Mouse (Mus musculus): ENCODE measurements around the gene Lcn10. TPM values are rescaled to one million over a fixed set of nuclear protein-coding genes. Genes with fewer than 3 reads are reported as not detected.

Gene Lcn10
- not detected for polyA plus RNA-seq (2014; fragmentation: Illumina TruSeq; extraction: RNeasy Lipid Tissue Mini Kit (QIAGEN cat#74804))

DNA sequence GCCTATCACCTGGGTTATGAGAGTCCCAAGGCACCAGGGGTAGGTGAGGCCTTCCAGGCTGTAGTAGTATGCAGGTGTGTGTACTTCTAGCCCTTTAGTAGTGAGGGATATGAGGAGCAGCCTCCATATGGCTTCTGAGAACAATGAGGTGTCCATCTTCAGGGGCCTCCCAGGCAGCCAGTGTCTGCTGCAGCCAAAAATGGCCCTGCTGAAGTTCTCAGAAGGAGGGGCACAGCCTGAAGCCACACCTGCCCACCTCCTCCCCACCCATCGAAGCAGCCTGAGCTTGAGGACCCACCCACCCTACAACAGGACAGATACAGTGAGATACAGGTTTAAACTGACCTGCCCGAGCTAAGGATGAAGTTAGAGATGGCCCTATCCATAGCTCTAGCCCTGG, at the start of gene Lcn10:
TSS of gene Lcn10 (plus strand) at position 301 of the 400 bp plus-strand sequence.

DNA sequence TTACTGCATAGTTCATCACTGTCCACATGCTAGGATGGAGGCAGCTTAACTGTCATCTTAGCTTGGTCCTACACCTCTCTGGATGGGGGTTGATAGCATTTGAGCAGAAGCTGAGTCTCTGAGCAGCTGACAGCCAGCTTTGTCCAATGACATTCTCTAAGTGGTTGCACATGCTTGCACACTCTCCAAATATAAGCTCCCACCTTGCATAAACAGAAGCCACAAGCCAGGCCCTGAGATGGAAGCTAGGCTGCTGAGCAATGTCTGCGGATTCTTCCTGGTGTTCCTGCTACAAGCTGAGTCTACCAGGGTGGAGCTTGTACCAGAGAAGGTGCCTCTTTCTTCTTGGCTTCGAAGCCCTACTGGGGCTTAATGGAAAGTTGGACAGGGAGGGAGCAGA, 29.6 kb upstream of the Lcn10 start, which contains the start of gene Lcn8:
TSS of gene Lcn8 (plus strand) at position 219 of the 400 bp plus-strand sequence.

DNA sequence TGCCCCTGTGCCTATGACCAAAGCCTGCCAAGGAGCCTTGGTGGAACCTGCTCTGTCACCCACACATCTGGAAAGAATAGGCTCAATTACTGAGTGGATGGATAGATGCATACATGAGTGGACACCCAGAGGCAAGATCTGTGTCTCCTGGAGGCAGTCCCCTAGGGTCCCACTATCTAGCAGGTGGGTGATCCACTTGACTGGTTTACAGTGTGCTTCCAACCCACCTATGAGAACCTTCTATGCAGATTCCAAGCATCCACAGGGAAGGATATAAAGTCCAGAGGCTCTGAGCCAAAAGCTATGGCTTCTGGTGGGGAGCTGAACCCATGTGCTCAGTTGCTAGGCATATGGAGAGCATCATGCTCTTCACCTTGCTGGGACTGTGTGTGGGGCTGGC, 24.9 kb upstream of the Lcn10 start, which contains the start of gene Lcn5:
TSS of gene Lcn5 (plus strand) at position 301 of the 400 bp plus-strand sequence.

DNA sequence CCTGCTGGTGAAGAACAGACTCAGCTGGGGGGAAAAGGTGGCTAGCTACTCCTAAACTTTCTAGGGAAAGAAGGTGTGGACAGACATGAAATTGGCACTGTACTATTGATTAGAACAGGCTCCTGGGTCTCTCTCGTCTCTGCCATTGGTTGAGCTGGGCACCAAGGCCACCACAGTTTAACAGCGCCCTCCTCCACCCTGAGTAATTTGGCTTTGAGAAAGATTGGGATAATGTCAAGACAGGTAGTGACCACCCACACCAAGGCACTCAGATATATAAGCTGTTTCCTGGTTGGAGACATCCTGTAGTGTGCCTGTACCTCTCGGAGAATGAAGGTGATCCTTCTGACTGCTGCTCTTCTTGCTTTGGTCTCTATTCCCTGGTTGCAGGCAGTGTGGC, 6.0 kb upstream of the Lcn10 start, which contains the start of gene Lcn6:
TSS of gene Lcn6 (plus strand) at position 301 of the 400 bp plus-strand sequence.

DNA sequence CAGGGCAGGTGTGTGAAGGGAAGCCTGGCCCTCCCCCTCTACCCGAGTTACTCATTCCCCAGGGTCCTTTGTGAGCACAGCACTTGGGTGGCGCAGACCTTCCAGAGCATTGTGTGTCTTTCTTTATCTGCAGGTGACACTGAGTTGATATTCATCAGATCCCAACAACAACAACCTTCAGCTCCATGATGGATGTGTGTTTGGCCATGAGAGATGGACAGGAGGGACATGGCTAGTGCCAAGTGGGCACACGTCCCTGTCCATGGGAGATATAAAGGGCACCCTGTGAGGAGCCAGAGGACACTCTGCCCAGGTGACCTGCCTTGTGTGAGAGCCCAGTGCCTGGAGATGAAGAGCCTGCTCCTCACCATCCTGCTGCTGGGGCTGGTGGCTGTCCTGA, 17.2 kb downstream of the Lcn10 start, which contains the start of gene Obp2a:
TSS of gene Obp2a (plus strand) at position 301 of the 400 bp plus-strand sequence.

DNA sequence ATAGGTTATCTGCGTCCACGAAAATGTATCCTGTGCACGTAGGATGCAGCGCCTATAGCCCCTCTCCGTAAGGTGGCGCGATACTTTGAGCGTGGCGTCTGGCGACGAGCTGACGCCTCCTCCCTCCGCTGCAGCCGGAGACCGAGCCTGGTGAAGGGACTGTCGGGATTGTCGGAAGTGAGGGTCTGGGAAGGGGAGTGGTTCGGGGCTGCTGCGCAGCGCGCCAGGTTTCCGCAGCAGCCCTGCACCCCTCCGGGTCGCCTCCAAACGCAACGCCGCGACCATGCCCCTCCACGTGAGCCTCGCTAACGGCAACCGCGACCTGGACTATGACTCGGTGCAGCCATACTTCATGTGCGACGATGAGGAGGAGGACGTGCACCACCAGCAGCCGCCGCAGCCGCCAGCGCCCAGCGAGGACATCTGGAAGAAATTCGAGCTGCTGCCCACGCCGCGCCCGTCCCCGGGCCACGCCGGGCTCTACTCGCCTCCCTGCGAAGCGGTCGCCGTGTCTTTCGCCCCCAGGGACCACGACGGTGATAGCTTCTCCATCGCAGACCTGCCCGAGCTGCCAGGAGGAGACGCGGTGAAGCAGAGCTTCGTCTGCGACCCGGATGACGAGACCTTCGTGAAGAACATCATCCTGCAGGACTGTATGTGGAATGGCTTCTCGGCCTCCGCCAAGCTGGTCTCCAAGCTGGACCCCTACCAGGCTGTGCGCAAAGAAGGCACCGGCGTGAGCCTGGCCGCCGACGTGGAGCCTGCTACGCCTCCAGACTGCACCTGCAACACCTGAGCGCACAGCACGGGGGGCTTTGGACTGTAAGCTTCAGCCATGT, 24.3 kb downstream of the Lcn10 start, which contains the start of gene Bmyc:
TSS of gene Bmyc (plus strand) at position 97 of the 839 bp plus-strand sequence.

Other genes starting within 250 kb of the Lcn10 start
- gene Clic3, start 225.9 kb upstream of the Lcn10 start, polyA plus RNA-seq (2014; fragmentation: Illumina TruSeq; extraction: RNeasy Lipid Tissue Mini Kit (QIAGEN cat#74804)) = not detected
- 2.4 TPM for gene Paxx, start 221.6 kb upstream of the Lcn10 start, polyA plus RNA-seq (2014; fragmentation: Illumina TruSeq; extraction: RNeasy Lipid Tissue Mini Kit (QIAGEN cat#74804))
- gene Ptgds, start 212.7 kb upstream of the Lcn10 start, polyA plus RNA-seq (2014; fragmentation: Illumina TruSeq; extraction: RNeasy Lipid Tissue Mini Kit (QIAGEN cat#74804)) = not detected
- not detected for gene Lcn12, start 188.8 kb upstream of the Lcn10 start, polyA plus RNA-seq (2014; fragmentation: Illumina TruSeq; extraction: RNeasy Lipid Tissue Mini Kit (QIAGEN cat#74804))
- 0.37 TPM for gene Fbxw5, start 182.0 kb upstream of the Lcn10 start, polyA plus RNA-seq (2014; fragmentation: Illumina TruSeq; extraction: RNeasy Lipid Tissue Mini Kit (QIAGEN cat#74804))
- not detected for gene C8g, start 181.0 kb upstream of the Lcn10 start, polyA plus RNA-seq (2014; fragmentation: Illumina TruSeq; extraction: RNeasy Lipid Tissue Mini Kit (QIAGEN cat#74804))
- gene Traf2, start 135.8 kb upstream of the Lcn10 start, polyA plus RNA-seq (2014; fragmentation: Illumina TruSeq; extraction: RNeasy Lipid Tissue Mini Kit (QIAGEN cat#74804)) = 0.66 TPM
- 2.4 TPM for gene Edf1, start 124.9 kb upstream of the Lcn10 start, polyA plus RNA-seq (2014; fragmentation: Illumina TruSeq; extraction: RNeasy Lipid Tissue Mini Kit (QIAGEN cat#74804))
- gene Mamdc4, start 107.9 kb upstream of the Lcn10 start, polyA plus RNA-seq (2014; fragmentation: Illumina TruSeq; extraction: RNeasy Lipid Tissue Mini Kit (QIAGEN cat#74804)) = not detected
- 1.1 TPM for gene Phpt1, start 107.5 kb upstream of the Lcn10 start, polyA plus RNA-seq (2014; fragmentation: Illumina TruSeq; extraction: RNeasy Lipid Tissue Mini Kit (QIAGEN cat#74804))
- gene Ajm1, start 101.0 kb upstream of the Lcn10 start, polyA plus RNA-seq (2014; fragmentation: Illumina TruSeq; extraction: RNeasy Lipid Tissue Mini Kit (QIAGEN cat#74804)) = not detected
- gene Rabl6, start 74.2 kb upstream of the Lcn10 start, polyA plus RNA-seq (2014; fragmentation: Illumina TruSeq; extraction: RNeasy Lipid Tissue Mini Kit (QIAGEN cat#74804)) = 65.4 TPM
- not detected for gene Ccdc183, start 65.0 kb upstream of the Lcn10 start, polyA plus RNA-seq (2014; fragmentation: Illumina TruSeq; extraction: RNeasy Lipid Tissue Mini Kit (QIAGEN cat#74804))
- 1.2 TPM for gene Tmem141, start 60.7 kb upstream of the Lcn10 start, polyA plus RNA-seq (2014; fragmentation: Illumina TruSeq; extraction: RNeasy Lipid Tissue Mini Kit (QIAGEN cat#74804))
- 0.66 TPM for gene Fcna, start 54.7 kb upstream of the Lcn10 start, polyA plus RNA-seq (2014; fragmentation: Illumina TruSeq; extraction: RNeasy Lipid Tissue Mini Kit (QIAGEN cat#74804))
- not detected for gene Lcn8, start 29.6 kb upstream of the Lcn10 start, polyA plus RNA-seq (2014; fragmentation: Illumina TruSeq; extraction: RNeasy Lipid Tissue Mini Kit (QIAGEN cat#74804))
- gene Lcn5, start 24.8 kb upstream of the Lcn10 start, polyA plus RNA-seq (2014; fragmentation: Illumina TruSeq; extraction: RNeasy Lipid Tissue Mini Kit (QIAGEN cat#74804)) = not detected
- not detected for gene Lcn6, start 5.9 kb upstream of the Lcn10 start, polyA plus RNA-seq (2014; fragmentation: Illumina TruSeq; extraction: RNeasy Lipid Tissue Mini Kit (QIAGEN cat#74804))
- gene Obp2a, start 17.3 kb downstream of the Lcn10 start, polyA plus RNA-seq (2014; fragmentation: Illumina TruSeq; extraction: RNeasy Lipid Tissue Mini Kit (QIAGEN cat#74804)) = not detected
- gene Bmyc, start 24.0 kb downstream of the Lcn10 start, polyA plus RNA-seq (2014; fragmentation: Illumina TruSeq; extraction: RNeasy Lipid Tissue Mini Kit (QIAGEN cat#74804)) = 17.9 TPM
- gene Obp2b, start 54.3 kb downstream of the Lcn10 start, polyA plus RNA-seq (2014; fragmentation: Illumina TruSeq; extraction: RNeasy Lipid Tissue Mini Kit (QIAGEN cat#74804)) = not detected
- not detected for gene Lcn3, start 82.8 kb downstream of the Lcn10 start, polyA plus RNA-seq (2014; fragmentation: Illumina TruSeq; extraction: RNeasy Lipid Tissue Mini Kit (QIAGEN cat#74804))
- not detected for gene Lcn11, start 94.3 kb downstream of the Lcn10 start, polyA plus RNA-seq (2014; fragmentation: Illumina TruSeq; extraction: RNeasy Lipid Tissue Mini Kit (QIAGEN cat#74804))
- not detected for gene Gm13539, start 99.5 kb downstream of the Lcn10 start, polyA plus RNA-seq (2014; fragmentation: Illumina TruSeq; extraction: RNeasy Lipid Tissue Mini Kit (QIAGEN cat#74804))
- gene Glt6d1, start 133.1 kb downstream of the Lcn10 start, polyA plus RNA-seq (2014; fragmentation: Illumina TruSeq; extraction: RNeasy Lipid Tissue Mini Kit (QIAGEN cat#74804)) = not detected
- not detected for gene Lcn9, start 140.4 kb downstream of the Lcn10 start, polyA plus RNA-seq (2014; fragmentation: Illumina TruSeq; extraction: RNeasy Lipid Tissue Mini Kit (QIAGEN cat#74804))
- gene Sohlh1, start 164.5 kb downstream of the Lcn10 start, polyA plus RNA-seq (2014; fragmentation: Illumina TruSeq; extraction: RNeasy Lipid Tissue Mini Kit (QIAGEN cat#74804)) = not detected
- gene Kcnt1, start 181.0 kb downstream of the Lcn10 start, polyA plus RNA-seq (2014; fragmentation: Illumina TruSeq; extraction: RNeasy Lipid Tissue Mini Kit (QIAGEN cat#74804)) = 0.60 TPM

Data from ovary, adult 10 weeks (tissue).